In genomic region chr5:96037684-96038121, GRCm38 (mm10) we compare ENCODE assay signal across 12 mouse cellular contexts.
A peak's percentile ranks its signal among the peaks of the same experiment; 100 is the strongest.
DNase-seq lines count a peak whose midpoint lies in the region; ATAC-seq and TF ChIP-seq lines count a peak whose summit lies in the region.
"Had no signal": no experiment of that assay in that cellular context is flagged by ENCODE, and none has a peak within 500 bp of the region (broad histone marks: within the 10 kb centered on the region; RNA-seq: fewer than 3 reads in every experiment).

No protein-coding gene starts in this region.

- intact Hi-C loops in left cerebral cortex, postnatal 25 days (cut with DNase I) = loop anchor here (10.0 kb wide), 1 partner anchor 153 kb away; no protein-coding TSS in a partner anchor

- H3K36me3 ChIP-seq in lung, embryonic 16.5 days (ENCODE audit: control insufficient read depth, insufficient read depth, low read length) = no peaks in the 10 kb centered on the region
- no peaks in the 10 kb centered on the region for H3K36me3 ChIP-seq in forebrain, postnatal 0 days (ENCODE audit: insufficient read depth)
- H3K36me3 ChIP-seq: liver, embryonic 13.5 days had no signal

- H3K9ac ChIP-seq in lung, embryonic 16.5 days (ENCODE audit: low read length) = no peak overlapping the region
- H3K9ac ChIP-seq in forebrain, postnatal 0 days = no peak overlapping the region
- H3K9ac ChIP-seq: liver, embryonic 13.5 days had no signal

- 28% methylated on average over 8 of the region's 8 CpGs for WGBS in lung, embryonic 16.5 days
- 40% methylated on average over 8 of the region's 8 CpGs for WGBS in forebrain, postnatal 0 days

- peak; percentile 58 for DNase-seq in embryo, embryonic 10 days (ENCODE audit: low spot score)
- no peak for DNase-seq in embryo, embryonic 9.5 days (ENCODE audit: extremely low spot score)
- no peak for DNase-seq in lung, postnatal 36 days
- DNase-seq in forebrain, postnatal 0 days = peak; percentile 22
- no peak for DNase-seq in left cerebral cortex, postnatal 25 days (ENCODE audit: low spot score in 2 of 2)
- DNase-seq in layer of hippocampus, adult 18-20 months (ENCODE audit: low spot score in 2 of 2) = no peak
- DNase-seq: cerebellum, adult 18-20 months; gastrocnemius, postnatal 14 days; liver, embryonic 13.5 days; thymus, postnatal 14 days had no signal

- H3K27ac ChIP-seq in lung, embryonic 16.5 days (ENCODE audit: low read length) = no peak overlapping the region
- no peak overlapping the region for H3K27ac ChIP-seq in forebrain, postnatal 0 days (ENCODE audit: low read depth, low read length)
- H3K27ac ChIP-seq: liver, embryonic 13.5 days had no signal

- H3K4me1 ChIP-seq in lung, embryonic 16.5 days (replicated peaks; ENCODE audit: control insufficient read depth, insufficient read depth, low read length) = no peaks in the 10 kb centered on the region; the same call in 1 of the 2 replicates
- no peaks in the 10 kb centered on the region for H3K4me1 ChIP-seq in forebrain, postnatal 0 days (ENCODE audit: insufficient read depth)
- H3K4me1 ChIP-seq: liver, embryonic 13.5 days had no signal

- TF ChIP-seq CTCF in forebrain, postnatal 0 days (IDR thresholded peaks at IDR 0.05; ENCODE audit: low read depth) = no peak

- H3K27me3 ChIP-seq in lung, embryonic 16.5 days (ENCODE audit: control insufficient read depth, insufficient read depth, low read depth, low read length) = no peaks in the 10 kb centered on the region
- no peaks in the 10 kb centered on the region for H3K27me3 ChIP-seq in forebrain, postnatal 0 days (ENCODE audit: insufficient read depth, low read length)
- H3K27me3 ChIP-seq: liver, embryonic 13.5 days had no signal

- no peak overlapping the region for H3K4me2 ChIP-seq in lung, embryonic 16.5 days (ENCODE audit: low read depth, low read length)
- no peak overlapping the region for H3K4me2 ChIP-seq in forebrain, postnatal 0 days (ENCODE audit: low read depth)
- H3K4me2 ChIP-seq: liver, embryonic 13.5 days had no signal

- no peak overlapping the region for H3K4me3 ChIP-seq in lung, embryonic 16.5 days (ENCODE audit: low read length)
- H3K4me3 ChIP-seq in forebrain, postnatal 0 days (ENCODE audit: low read depth, low read length) = no peak overlapping the region
- H3K4me3 ChIP-seq: liver, embryonic 13.5 days had no signal

- no peaks in the 10 kb centered on the region for H3K9me3 ChIP-seq in lung, embryonic 16.5 days (ENCODE audit: control insufficient read depth, low read length)
- no peaks in the 10 kb centered on the region for H3K9me3 ChIP-seq in forebrain, postnatal 0 days (ENCODE audit: low read length)
- H3K9me3 ChIP-seq: liver, embryonic 13.5 days had no signal

- ATAC-seq in lung, embryonic 16.5 days (ENCODE audit: low read depth) = peak; percentile 74
- ATAC-seq in forebrain, postnatal 0 days = peak; percentile 67
- 0 out of 2 replicates have a peak, but pooled peaks have one; percentile 30 for ATAC-seq in neutrophil, adult 5-6 weeks (ENCODE audit: extremely low read depth, insufficient number of reproducible peaks, low FRiP score, poor library complexity, severe bottlenecking)

Comparison
In these comparisons a context has a peak if more than half of its experiments do, and no peak if none do; other contexts are left out.
1. DNase-seq: peak in embryo, embryonic 10 days (single experiment) and forebrain, postnatal 0 days (single experiment); none in embryo, embryonic 9.5 days (single experiment), lung, postnatal 36 days (single experiment), left cerebral cortex, postnatal 25 days (0 of 2) and layer of hippocampus, adult 18-20 months (0 of 2).
2. Peak in every context shown above with its lines, with median percentiles within 50 percentile points of each other: ATAC-seq.